Mouse (Mus musculus): ENCODE data around the gene Tysnd1. TPM values are rescaled to one million over a fixed set of nuclear protein-coding genes. Genes with fewer than 3 reads are reported as not detected.

The Tysnd1 gene
- polyA plus RNA-seq, 1 experiment from 2014 or later = 22.8 TPM

- WGBS (ENCODE audit: insufficient replicate concordance) = 68% methylated on average over 4 of the region's 4 CpGs
- Histone ChIP-seq H3K9ac (replicated peaks) (no peak overlapping the region), H3K4me1 (ENCODE audit: insufficient read depth) (0 out of 2 replicates have a peak, but pooled peaks cover 2% of the 10 kb centered on the region), H3K4me2 (ENCODE audit: low read depth, low read length) (no peak overlapping the region), H3K27ac (ENCODE audit: low read depth) (no peak overlapping the region), H3K27me3 (ENCODE audit: insufficient read depth, low read length) (no peaks in the 10 kb centered on the region), H3K4me3 (ENCODE audit: low read depth, low read length) (no peak overlapping the region), H3K9me3 (ENCODE audit: low read length) (no peaks in the 10 kb centered on the region), H3K36me3 (replicated peaks; ENCODE audit: insufficient read depth, low read length) (peaks cover 18% of the 10 kb centered on the region)
- TF ChIP-seq CTCF (IDR thresholded peaks at IDR 0.05; ENCODE audit: low read depth) (no peak), EP300 (IDR thresholded peaks at IDR 0.05; ENCODE audit: low read depth) (no peak)
- DNase-seq = no peak
- ATAC-seq = no peak
Measured at GRCm38 (mm10) chr10:61704663-61705062, 9.3 kb downstream of the Tysnd1 start.

- H3K9me3 ChIP-seq (ENCODE audit: low read length) = no peaks in the 10 kb centered on the region
- DNase-seq (no peak), ATAC-seq (no peak)
- H3K36me3 ChIP-seq (replicated peaks; ENCODE audit: insufficient read depth, low read length) = peaks cover 15% of the 10 kb centered on the region
- H3K4me1 ChIP-seq (ENCODE audit: insufficient read depth) = 0 out of 2 replicates have a peak, but pooled peaks cover 2% of the 10 kb centered on the region
- no peak for TF ChIP-seq EP300 (IDR thresholded peaks at IDR 0.05; ENCODE audit: low read depth)
- H3K27ac ChIP-seq (ENCODE audit: low read depth) = no peak overlapping the region
- 63% methylated on average over 6 of the region's 6 CpGs for WGBS (ENCODE audit: insufficient replicate concordance)
- no peak overlapping the region for H3K4me3 ChIP-seq (ENCODE audit: low read depth, low read length)
- no peak overlapping the region for H3K9ac ChIP-seq (replicated peaks)
- H3K27me3 ChIP-seq (ENCODE audit: insufficient read depth, low read length) = no peaks in the 10 kb centered on the region
- H3K4me2 ChIP-seq (ENCODE audit: low read depth, low read length) = no peak overlapping the region
Measured at GRCm38 (mm10) chr10:61706412-61707375, 11.4 kb downstream of the Tysnd1 start.

- DNase-seq = no peak
- Histone ChIP-seq H3K4me1 (ENCODE audit: insufficient read depth) (peaks cover 23% of the 10 kb centered on the region), H3K36me3 (replicated peaks; ENCODE audit: insufficient read depth, low read length) (no peaks in the 10 kb centered on the region), H3K27me3 (ENCODE audit: insufficient read depth, low read length) (no peaks in the 10 kb centered on the region), H3K4me2 (ENCODE audit: low read depth, low read length) (no peak overlapping the region), H3K27ac (ENCODE audit: low read depth) (no peak overlapping the region), H3K4me3 (ENCODE audit: low read depth, low read length) (no peak overlapping the region), H3K9ac (replicated peaks) (no peak overlapping the region), H3K9me3 (ENCODE audit: low read length) (no peaks in the 10 kb centered on the region)
- no peak for TF ChIP-seq CTCF (IDR thresholded peaks at IDR 0.05; ENCODE audit: low read depth)
- ATAC-seq = no peak
- WGBS (ENCODE audit: insufficient replicate concordance) = 80% methylated on average over 3 of the region's 3 CpGs
Measured at GRCm38 (mm10) chr10:61713601-61714000, 18.3 kb downstream of the Tysnd1 start.

GRCm38 (mm10) chr10:61714146-61714545 is 18.8 kb downstream of the Tysnd1 start:
- no peak for DNase-seq
- no peak overlapping the region for H3K4me2 ChIP-seq (ENCODE audit: low read depth, low read length)
- whole genome bisulfite sequencing (ENCODE audit: insufficient replicate concordance) = 73% methylated on average over 4 of the region's 4 CpGs

GRCm38 (mm10) chr10:61714771-61715461 is 19.6 kb downstream of the Tysnd1 start, which contains the start of gene Aifm2:
Gene Aifm2, plus strand, starts transcription at chr10:61715263.
- peak within 1 kb of the TSS; percentile 59 for H3K9ac ChIP-seq (replicated peaks)
- TF ChIP-seq EP300 (IDR thresholded peaks at IDR 0.05; ENCODE audit: low read depth) (no peak), CTCF (IDR thresholded peaks at IDR 0.05; ENCODE audit: low read depth) (no peak)
- ATAC-seq = peak; percentile 85
- no peaks in the 10 kb centered on the region for H3K9me3 ChIP-seq (ENCODE audit: low read length)
- peak within 1 kb of the TSS; percentile 84 for H3K4me2 ChIP-seq (ENCODE audit: low read depth, low read length)
- peaks cover 23% of the 10 kb centered on the region for H3K4me1 ChIP-seq (ENCODE audit: insufficient read depth)
- peak; percentile 89 for DNase-seq
- H3K27me3 ChIP-seq (ENCODE audit: insufficient read depth, low read length) = no peaks in the 10 kb centered on the region
- H3K27ac ChIP-seq (ENCODE audit: low read depth) = 0 out of 2 replicates have a peak within 1 kb of the TSS, but pooled peaks have one; percentile 35
- WGBS (ENCODE audit: insufficient replicate concordance) = 15% methylated on average over 27 of the region's 36 CpGs
- H3K4me3 ChIP-seq (ENCODE audit: low read depth, low read length) = peak within 1 kb of the TSS; percentile 59
- H3K36me3 ChIP-seq (replicated peaks; ENCODE audit: insufficient read depth, low read length) = no peaks in the 10 kb centered on the region

More at GRCm38 (mm10) chr10:61714146-61714545, 18.8 kb downstream of the Tysnd1 start:
- Histone ChIP-seq H3K27me3 (ENCODE audit: insufficient read depth, low read length) (no peaks in the 10 kb centered on the region), H3K9me3 (ENCODE audit: low read length) (no peaks in the 10 kb centered on the region), H3K4me1 (ENCODE audit: insufficient read depth) (peaks cover 23% of the 10 kb centered on the region), H3K4me3 (ENCODE audit: low read depth, low read length) (no peak overlapping the region), H3K36me3 (replicated peaks; ENCODE audit: insufficient read depth, low read length) (no peaks in the 10 kb centered on the region), H3K9ac (replicated peaks) (no peak overlapping the region), H3K27ac (ENCODE audit: low read depth) (no peak overlapping the region)
- ATAC-seq = peak; percentile 37; the same call in 1 of the 2 replicates
- TF ChIP-seq CTCF (IDR thresholded peaks at IDR 0.05; ENCODE audit: low read depth) (no peak), EP300 (IDR thresholded peaks at IDR 0.05; ENCODE audit: low read depth) (0 out of 2 replicates have a peak, but pooled peaks have one; percentile 24)

GRCm38 (mm10) chr10:61715462-61715837 is 20.1 kb downstream of the Tysnd1 start:
- WGBS (ENCODE audit: insufficient replicate concordance) = 5% methylated on average over 11 of the region's 11 CpGs
- ATAC-seq = 0 out of 2 replicates have a peak, but pooled peaks have one; percentile 17
- TF ChIP-seq EP300 (IDR thresholded peaks at IDR 0.05; ENCODE audit: low read depth) (no peak), CTCF (IDR thresholded peaks at IDR 0.05; ENCODE audit: low read depth) (no peak)

More at GRCm38 (mm10) chr10:61715462-61715837, 20.1 kb downstream of the Tysnd1 start:
- Histone ChIP-seq H3K27ac (ENCODE audit: low read depth) (no peak overlapping the region), H3K4me1 (ENCODE audit: insufficient read depth) (peaks cover 23% of the 10 kb centered on the region), H3K27me3 (ENCODE audit: insufficient read depth, low read length) (no peaks in the 10 kb centered on the region), H3K9ac (replicated peaks) (peak overlapping the region; percentile 59), H3K9me3 (ENCODE audit: low read length) (no peaks in the 10 kb centered on the region), H3K4me2 (ENCODE audit: low read depth, low read length) (peak overlapping the region; percentile 84), H3K36me3 (replicated peaks; ENCODE audit: insufficient read depth, low read length) (no peaks in the 10 kb centered on the region), H3K4me3 (ENCODE audit: low read depth, low read length) (peak overlapping the region; percentile 59)
- DNase-seq = no peak

All from liver, postnatal 0 days (tissue).